Mouse (Mus musculus) midbrain, embryonic 12.5 days (tissue): ENCODE measurements around the gene Rab6b. TPM values are rescaled to one million over a fixed set of nuclear protein-coding genes. Genes with fewer than 3 reads are reported as not detected.

ENCODE experiments used
- ATAC-seq: fragments of 200-750 bp; cut with Nextera tagmentation; 2 replicates; pipeline ENCODE4 v1.8.0; 2017; ENCODE audit warnings: low read depth, moderate TSS enrichment, moderate library complexity; ENCODE audit not compliant: low FRiP score
- H3K27ac ChIP-seq: fragments of 300-500 bp; sonication (generic); replicated peaks from 2 replicates; pipeline ENCODE4 v1.5.1; 2016; ENCODE audit warnings: mild to moderate bottlenecking
- H3K27me3 ChIP-seq: fragments of 300-500 bp; sonication (generic); 2 replicates; pipeline ENCODE4 v1.6.1; 2016; ENCODE audit warnings: mild to moderate bottlenecking
- H3K36me3 ChIP-seq: fragments of 300-500 bp; sonication (generic); 2 replicates; pipeline ENCODE4 v1.6.1; 2016
- H3K4me1 ChIP-seq: fragments of 300-500 bp; sonication (generic); 2 replicates; pipeline ENCODE4 v1.6.1; 2016
- H3K4me2 ChIP-seq: fragments of 300-500 bp; sonication (generic); replicated peaks from 2 replicates; pipeline ENCODE4 v1.6.1; 2016; ENCODE audit warnings: mild to moderate bottlenecking, moderate library complexity
- H3K4me3 ChIP-seq: fragments of 300-500 bp; sonication (generic); 2 replicates; pipeline ENCODE4 v1.5.1; 2016; ENCODE audit warnings: mild to moderate bottlenecking
- H3K9ac ChIP-seq: fragments of 300-500 bp; sonication (generic); replicated peaks from 2 replicates; pipeline ENCODE4 v1.6.1; 2016; ENCODE audit warnings: mild to moderate bottlenecking, moderate library complexity
- H3K9me3 ChIP-seq: fragments of 300-500 bp; sonication (generic); 2 replicates; pipeline ENCODE4 v1.6.1; 2016; ENCODE audit warnings: mild to moderate bottlenecking
- WGBS: fragments of 180-500 bp; shearing (Covaris S2); methylation state at CpG from one replicate; pipeline ENCODE4 v1.1.7; 2016; 5-methylcytosine and 5-hydroxymethylcytosine counted together
- polyA plus RNA-seq: library from polyadenylated mRNA; unstranded; fragments of >200 nt; fragmentation: Nextera tagmentation; extraction: Ambion mirVana; gene quantifications from 2 replicates; pipeline ENCODE4 v1.2.1, GENCODE M21; 2016

Gene Rab6b
- polyA plus RNA-seq, 1 experiment from 2014 or later = 38.2 TPM

DNA sequence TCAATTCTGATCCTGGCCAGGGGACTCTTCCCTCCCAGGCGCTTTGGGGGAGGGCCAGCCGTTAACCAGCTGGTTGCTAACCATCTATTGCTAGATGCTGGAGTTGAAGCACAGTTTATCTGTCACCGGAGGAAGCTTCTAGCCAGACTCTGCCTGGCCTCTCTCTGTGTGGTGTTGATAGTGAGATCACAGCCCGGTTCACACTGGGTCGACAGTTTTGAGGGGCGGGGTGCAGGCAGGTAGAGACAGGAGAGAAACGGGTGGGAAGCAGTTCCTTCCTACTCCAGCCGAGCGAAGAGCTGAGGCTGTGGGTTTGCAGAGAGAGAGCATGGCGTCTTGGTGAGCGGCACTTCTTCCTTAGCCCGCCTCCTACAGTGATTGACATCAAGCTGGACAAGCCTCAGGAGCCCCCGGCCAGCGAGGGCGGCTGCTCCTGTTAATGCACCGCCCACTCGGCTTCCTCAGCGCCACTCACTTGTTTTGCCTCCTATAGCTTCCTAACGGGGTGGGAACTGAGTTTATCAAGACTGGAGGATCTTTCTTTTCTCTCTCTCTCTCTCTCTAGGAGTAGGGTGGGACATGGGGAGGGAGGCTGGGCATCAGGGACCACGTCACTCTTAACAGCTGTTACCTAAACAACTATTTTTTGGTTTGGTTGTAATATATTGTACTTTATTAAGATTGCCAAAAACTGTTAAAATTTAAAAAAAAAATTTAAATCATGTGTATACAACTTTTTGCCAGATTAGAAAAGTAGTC, 69.4 kb downstream of the Rab6b start:
- peak; percentile 90 for ATAC-seq
- H3K4me1 ChIP-seq = peaks cover 15% of the 10 kb centered on the region
- peak overlapping the region; percentile 32 for H3K4me3 ChIP-seq
- WGBS = 3% methylated on average over 20 of the region's 20 CpGs
- peaks cover 32% of the 10 kb centered on the region for H3K36me3 ChIP-seq
- peak overlapping the region; percentile 53; the same call in 1 of the 2 replicates for H3K9ac ChIP-seq
- no peaks in the 10 kb centered on the region for H3K27me3 ChIP-seq
- H3K9me3 ChIP-seq = no peaks in the 10 kb centered on the region
- peak overlapping the region; percentile 61 for H3K27ac ChIP-seq
- H3K4me2 ChIP-seq = peak overlapping the region; percentile 57

DNA sequence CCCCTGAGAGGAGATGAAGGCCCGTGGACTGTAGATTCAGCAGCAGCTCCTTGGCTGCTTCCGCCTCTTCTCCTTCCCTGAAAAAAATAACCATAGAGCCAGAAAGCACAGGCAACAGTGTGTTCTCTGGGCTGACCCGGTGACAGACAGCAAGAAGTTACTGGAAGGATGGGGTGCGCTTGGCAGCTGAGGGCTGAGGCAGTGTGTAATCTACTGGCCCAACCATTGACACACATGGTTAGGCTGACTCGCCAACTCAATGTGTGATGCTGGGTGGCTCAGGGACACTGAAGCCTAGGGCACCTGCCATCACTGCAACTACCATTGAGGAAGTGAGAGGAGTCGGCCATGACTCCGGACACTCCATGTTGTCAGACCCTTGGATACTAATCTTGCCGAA, 70.3 kb downstream of the Rab6b start:
- Histone ChIP-seq H3K27ac (no peak overlapping the region), H3K27me3 (no peaks in the 10 kb centered on the region), H3K4me2 (no peak overlapping the region), H3K9me3 (no peaks in the 10 kb centered on the region), H3K4me3 (no peak overlapping the region), H3K36me3 (peaks cover 39% of the 10 kb centered on the region), H3K9ac (no peak overlapping the region), H3K4me1 (peaks cover 15% of the 10 kb centered on the region)
- ATAC-seq = no peak
- 89% methylated on average over 8 of the region's 8 CpGs for WGBS

DNA sequence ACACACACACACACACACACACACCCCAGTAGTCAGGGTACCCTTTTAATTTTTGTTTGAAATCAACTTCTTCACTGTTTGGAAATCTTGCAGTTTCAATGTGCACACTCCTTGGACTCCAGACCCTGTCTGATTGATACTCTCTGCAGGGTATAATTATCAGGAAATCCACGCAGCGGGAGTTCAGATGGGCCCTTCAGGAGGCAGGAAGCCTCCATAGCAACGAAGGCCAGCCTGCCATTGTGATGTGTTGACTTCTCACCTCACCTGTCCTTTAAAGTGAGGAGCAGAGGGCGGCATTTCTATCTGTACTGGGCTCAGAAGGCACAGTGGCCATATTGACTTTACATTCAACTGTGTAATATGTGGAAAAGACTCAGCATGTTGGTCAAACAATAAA, 73.3 kb downstream of the Rab6b start:
- no peak overlapping the region for H3K9ac ChIP-seq
- H3K27ac ChIP-seq = no peak overlapping the region
- no peak for ATAC-seq
- H3K27me3 ChIP-seq = no peaks in the 10 kb centered on the region
- H3K4me3 ChIP-seq = no peak overlapping the region
- H3K4me1 ChIP-seq = peaks cover 14% of the 10 kb centered on the region
- 65% methylated on average over 4 of the region's 4 CpGs for WGBS
- no peak overlapping the region for H3K4me2 ChIP-seq
- H3K9me3 ChIP-seq = no peaks in the 10 kb centered on the region
- peaks cover 51% of the 10 kb centered on the region for H3K36me3 ChIP-seq

DNA sequence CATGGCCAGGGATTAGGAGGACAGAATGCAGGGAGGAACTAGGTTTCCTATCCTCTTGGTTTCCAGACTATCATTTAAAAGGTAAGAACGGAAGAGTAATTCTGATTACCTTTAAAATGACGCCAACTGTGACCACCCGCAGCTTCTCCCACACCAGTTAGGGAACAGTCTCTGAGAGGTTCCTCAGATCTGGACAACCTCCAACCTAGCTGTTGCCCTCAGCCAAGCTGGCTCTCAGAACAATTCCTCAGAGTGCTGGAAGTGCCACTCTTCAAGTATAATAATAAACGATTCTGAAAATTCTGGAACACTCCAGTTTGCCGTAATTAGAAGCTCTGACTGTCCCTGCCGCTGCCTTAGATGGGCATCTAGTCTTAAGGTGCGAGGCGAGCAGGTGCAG, 74.4 kb downstream of the Rab6b start:
- Histone ChIP-seq H3K9me3 (no peaks in the 10 kb centered on the region), H3K4me3 (no peak overlapping the region), H3K27ac (no peak overlapping the region), H3K9ac (no peak overlapping the region), H3K27me3 (no peaks in the 10 kb centered on the region), H3K4me2 (no peak overlapping the region), H3K4me1 (peaks cover 3% of the 10 kb centered on the region), H3K36me3 (peaks cover 61% of the 10 kb centered on the region)
- no peak for ATAC-seq
- WGBS = 95% methylated on average over 8 of the region's 8 CpGs

DNA sequence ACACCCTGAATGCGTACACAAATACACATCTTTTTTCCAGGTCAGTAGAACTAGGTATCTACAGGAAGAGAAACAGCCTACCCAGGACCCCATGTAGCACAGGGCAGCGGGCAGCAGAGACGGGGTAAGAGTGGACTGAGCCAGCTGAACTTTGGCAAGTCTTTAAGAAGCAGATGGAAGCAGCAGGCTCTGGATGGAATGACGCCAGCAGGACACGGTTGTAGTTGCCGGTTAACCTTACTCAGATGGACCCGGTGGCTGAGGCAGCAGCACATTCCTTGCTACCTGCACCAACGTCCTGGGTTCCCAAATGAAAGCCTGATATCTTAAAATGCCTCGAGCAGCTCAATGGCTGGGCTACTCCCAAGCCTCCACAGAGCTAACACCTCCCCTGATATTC, 75.2 kb downstream of the Rab6b start:
- H3K27ac ChIP-seq = no peak overlapping the region
- WGBS = 83% methylated on average over 9 of the region's 9 CpGs
- no peak overlapping the region for H3K9ac ChIP-seq
- no peaks in the 10 kb centered on the region for H3K27me3 ChIP-seq
- H3K4me3 ChIP-seq = no peak overlapping the region
- peaks cover 62% of the 10 kb centered on the region for H3K36me3 ChIP-seq
- no peaks in the 10 kb centered on the region for H3K9me3 ChIP-seq
- ATAC-seq = no peak
- H3K4me1 ChIP-seq = no peaks in the 10 kb centered on the region
- no peak overlapping the region for H3K4me2 ChIP-seq

- Histone ChIP-seq H3K4me3 (no peak overlapping the region), H3K4me2 (no peak overlapping the region), H3K27me3 (no peaks in the 10 kb centered on the region), H3K27ac (no peak overlapping the region), H3K4me1 (no peaks in the 10 kb centered on the region), H3K9ac (no peak overlapping the region), H3K36me3 (peaks cover 60% of the 10 kb centered on the region), H3K9me3 (no peaks in the 10 kb centered on the region)
- WGBS = 85% methylated on average over 4 of the region's 4 CpGs
- ATAC-seq = no peak
Observed at GRCm38 (mm10) chr9:103188416-103188815, 76.8 kb downstream of the Rab6b start.

DNA sequence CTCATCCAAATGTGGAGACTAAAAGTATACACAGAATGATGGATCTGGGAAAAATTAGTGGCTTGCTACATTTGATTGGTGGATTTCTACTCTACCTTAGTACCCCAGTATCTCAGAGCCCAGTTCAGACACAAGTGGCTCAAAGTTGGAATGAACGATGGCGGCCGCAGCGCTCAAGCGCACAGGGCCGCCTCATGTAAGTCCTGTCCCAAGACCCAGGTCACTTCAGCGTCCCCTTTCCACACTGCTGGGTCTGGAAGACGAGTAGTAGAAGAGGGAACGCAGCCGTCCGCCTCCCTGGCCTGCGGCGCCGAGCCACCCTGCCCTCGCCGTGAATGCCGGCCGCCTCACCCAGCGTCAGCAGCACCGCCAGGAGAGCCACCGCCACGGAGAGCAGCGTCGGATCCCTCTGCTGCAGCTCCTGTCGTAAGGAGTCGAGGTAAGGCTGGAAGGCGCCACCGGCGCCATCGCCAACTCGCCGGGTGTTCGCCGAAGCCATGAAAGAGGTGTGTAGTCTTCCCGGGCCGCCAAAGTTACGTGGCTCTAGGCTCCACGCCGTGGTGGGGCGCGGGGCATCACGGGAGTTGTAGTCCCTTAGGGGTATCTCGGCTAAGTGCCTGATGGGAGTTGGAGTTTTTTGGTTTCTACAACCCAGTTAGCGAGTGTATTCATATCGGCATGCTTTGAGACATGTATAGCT, 90.1 kb downstream of the Rab6b start, which contains the start of gene Srprb:
TSS of gene Srprb (minus strand) at position 577 of the 700 bp plus-strand sequence.
- WGBS = under 1% methylated on average over 45 of the region's 45 CpGs
- Histone ChIP-seq H3K36me3 (peaks cover 20% of the 10 kb centered on the region), H3K4me1 (peaks cover 8% of the 10 kb centered on the region; the same call in 1 of the 2 replicates), H3K9me3 (no peaks in the 10 kb centered on the region), H3K4me3 (peak within 1 kb of the TSS; percentile 87), H3K27me3 (no peaks in the 10 kb centered on the region; the same call in 1 of the 2 replicates), H3K27ac (peak within 1 kb of the TSS; percentile 85), H3K9ac (peak within 1 kb of the TSS; percentile 87), H3K4me2 (peak within 1 kb of the TSS; percentile 74)
- ATAC-seq = peak; percentile 97

DNA sequence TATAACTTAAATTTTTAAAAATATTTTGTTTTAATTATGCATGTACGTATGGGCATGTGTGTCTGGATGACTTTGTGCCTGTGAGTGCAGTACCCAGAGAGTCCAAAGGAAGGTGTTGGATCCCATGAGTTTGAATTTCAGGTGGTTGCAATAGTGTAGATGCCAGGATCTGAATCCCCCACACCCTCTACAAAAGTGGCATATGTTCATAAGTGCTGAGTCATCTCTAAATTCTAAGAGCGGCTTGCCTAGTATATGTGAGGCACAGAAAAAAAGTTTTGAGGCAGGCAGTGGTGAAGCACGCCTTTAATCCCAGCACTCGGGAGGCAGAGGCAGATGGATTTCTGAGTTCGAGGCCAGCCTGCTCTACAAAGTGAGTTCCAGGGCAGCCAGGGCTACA, 94.2 kb downstream of the Rab6b start:
- 88% methylated on average over 5 of the region's 5 CpGs for WGBS
- Histone ChIP-seq H3K4me1 (peaks cover 7% of the 10 kb centered on the region; the same call in 1 of the 2 replicates), H3K9me3 (no peaks in the 10 kb centered on the region), H3K9ac (no peak overlapping the region), H3K27ac (no peak overlapping the region), H3K36me3 (no peaks in the 10 kb centered on the region), H3K4me3 (no peak overlapping the region), H3K27me3 (no peaks in the 10 kb centered on the region; the same call in 1 of the 2 replicates), H3K4me2 (no peak overlapping the region)
- ATAC-seq = no peak

DNA sequence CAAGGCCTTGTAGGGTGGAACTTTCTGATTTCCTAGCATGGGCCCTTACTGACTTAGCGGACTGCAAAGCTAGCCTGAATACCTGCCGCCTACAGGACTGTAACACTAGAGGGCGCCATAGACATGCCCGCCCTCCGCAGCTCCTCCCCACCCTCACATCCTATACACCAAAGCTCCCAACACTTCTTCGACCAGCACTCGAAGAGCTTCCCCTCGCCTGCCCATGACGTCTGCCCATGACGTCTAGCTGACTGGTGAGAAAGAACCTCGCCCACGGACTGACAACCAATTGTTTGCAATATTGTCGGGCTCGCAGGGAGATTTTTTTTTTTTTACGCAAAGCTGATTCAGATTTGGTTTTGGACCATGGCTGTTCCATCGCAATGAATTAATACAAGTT, 96.3 kb downstream of the Rab6b start:
- Histone ChIP-seq H3K9me3 (no peaks in the 10 kb centered on the region), H3K4me1 (0 out of 2 replicates have a peak, but pooled peaks cover 2% of the 10 kb centered on the region), H3K4me2 (peak overlapping the region; percentile 43), H3K36me3 (no peaks in the 10 kb centered on the region), H3K9ac (no peak overlapping the region), H3K27me3 (no peaks in the 10 kb centered on the region; the same call in 1 of the 2 replicates), H3K4me3 (peak overlapping the region; percentile 14; the same call in 1 of the 2 replicates), H3K27ac (no peak overlapping the region)
- peak; percentile 87 for ATAC-seq
- WGBS = 10% methylated on average over 16 of the region's 16 CpGs

- H3K27me3 ChIP-seq = no peaks in the 10 kb centered on the region
- H3K4me3 ChIP-seq = no peak overlapping the region
- H3K9ac ChIP-seq = no peak overlapping the region
- no peaks in the 10 kb centered on the region for H3K36me3 ChIP-seq
- no peak for ATAC-seq
- WGBS = 53% methylated on average over 6 of the region's 6 CpGs
- H3K9me3 ChIP-seq = no peaks in the 10 kb centered on the region
- H3K4me2 ChIP-seq = no peak overlapping the region
- H3K27ac ChIP-seq = no peak overlapping the region
- 0 out of 2 replicates have a peak, but pooled peaks cover 2% of the 10 kb centered on the region for H3K4me1 ChIP-seq
Observed at GRCm38 (mm10) chr9:103208802-103209423, 97.3 kb downstream of the Rab6b start.

GRCm38 (mm10) chr9:103212654-103213420, 101.2 kb downstream of the Rab6b start:
- 83% methylated on average over 28 of the region's 28 CpGs for WGBS
- H3K27ac ChIP-seq = no peak overlapping the region
- H3K4me2 ChIP-seq = no peak overlapping the region
- H3K4me1 ChIP-seq = 0 out of 2 replicates have a peak, but pooled peaks cover 2% of the 10 kb centered on the region
- H3K27me3 ChIP-seq = no peaks in the 10 kb centered on the region
- H3K4me3 ChIP-seq = no peak overlapping the region
- H3K9me3 ChIP-seq = no peaks in the 10 kb centered on the region
- no peak overlapping the region for H3K9ac ChIP-seq
- no peaks in the 10 kb centered on the region for H3K36me3 ChIP-seq
- no peak for ATAC-seq
